Mouse (Mus musculus) kidney, adult 2 months (tissue): Measurements from ENCODE around the gene Pdcd1lg2.

Experiments used
- CTCF ChIP-seq: fragments of 200-500 bp; conservative IDR thresholded peaks from 2 replicates; pipeline ENCODE4 v1.5.1; 2011; ENCODE audit warnings: low read depth, mild to moderate bottlenecking, control low read depth, low read length, moderate library complexity, mixed read lengths; ENCODE audit not compliant: insufficient read depth, insufficient read length
- POLR2A ChIP-seq: fragments of 200-500 bp; IDR thresholded peaks from one replicate; pipeline ENCODE4 v1.6.1; 2011; ENCODE audit warnings: low read depth, low read length, control low read depth

DNA sequence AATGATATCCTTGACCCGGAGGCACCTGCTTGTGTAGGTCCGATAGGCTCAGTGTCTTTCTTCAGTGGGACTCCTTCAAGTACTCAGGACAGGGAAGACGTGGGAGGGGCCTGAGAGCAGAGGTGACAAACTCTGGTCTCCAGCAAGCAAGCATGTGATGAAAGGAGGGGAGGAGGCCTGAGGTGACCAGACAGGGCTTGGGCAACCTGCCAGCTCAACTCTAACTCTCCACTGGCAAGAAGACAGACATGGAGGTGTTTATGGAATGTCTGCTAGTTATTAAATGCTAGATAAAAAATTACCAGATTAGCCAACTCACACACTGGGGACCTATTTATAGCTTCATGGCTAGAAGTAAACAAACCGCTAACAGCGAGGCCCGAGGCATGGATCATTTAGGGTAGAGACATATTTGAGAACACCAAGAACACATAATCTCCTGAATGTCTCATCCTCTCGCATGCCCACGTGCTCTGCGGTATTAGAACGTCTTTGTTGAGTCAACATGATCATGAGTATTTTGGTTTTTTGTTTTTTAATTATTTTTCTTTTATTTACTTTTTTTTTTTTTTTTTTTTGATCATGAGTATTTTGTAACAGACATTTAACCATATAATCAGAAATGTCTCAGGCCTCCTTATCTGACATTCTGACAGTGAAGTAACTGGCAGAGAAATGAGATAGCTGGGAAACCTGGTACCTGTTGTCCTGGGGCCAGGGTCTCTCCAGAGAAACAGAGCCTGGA, 58.4 kb downstream of the Pdcd1lg2 start:
- no peak for TF ChIP-seq CTCF
- no peak for TF ChIP-seq POLR2A
